ENCODE assay signal across 31 mouse cellular contexts in genomic region chr4:75845021-75845420, GRCm38 (mm10).
DNase-seq lines count a peak whose midpoint lies in the region; ATAC-seq and TF ChIP-seq lines count a peak whose summit lies in the region.
"Had no signal": no experiment of that assay in that cellular context is flagged by ENCODE, and none has a peak within 500 bp of the region (broad histone marks: within the 10 kb centered on the region; RNA-seq: fewer than 3 reads in every experiment).

No protein-coding gene starts in this region.

- ATAC-seq in lung, embryonic 14.5 days (ENCODE audit: insufficient read depth) = no peak
- ATAC-seq in heart, embryonic 13.5 days (ENCODE audit: extremely low read depth, insufficient number of reproducible peaks, low FRiP score, low TSS enrichment) = peak; percentile 63; the same call in 1 of the 2 replicates
- ATAC-seq: activated CD4-positive, CD25-positive, alpha-beta regulatory T cell, adult 4 months; forebrain, embryonic 15.5 days; hindbrain, postnatal 0 days; intestine, embryonic 15.5 days had no signal

- TF ChIP-seq CTCF in lung, embryonic 14.5 days (IDR thresholded peaks at IDR 0.05; ENCODE audit: low read depth) = no peak

- 35% methylated on average over 3 of the region's 3 CpGs for WGBS in lung, embryonic 14.5 days
- 26% methylated on average over 3 of the region's 3 CpGs for WGBS in heart, embryonic 13.5 days

- H3K9ac ChIP-seq in lung, embryonic 14.5 days = no peak overlapping the region
- H3K9ac ChIP-seq in heart, embryonic 13.5 days = no peak overlapping the region
- H3K9ac ChIP-seq: embryonic facial prominence, embryonic 13.5 days; forebrain, embryonic 15.5 days; hindbrain, embryonic 12.5 days; intestine, embryonic 15.5 days; liver, embryonic 13.5 days; midbrain, embryonic 12.5 days; neural tube, embryonic 13.5 days had no signal

- no peak overlapping the region for H3K27ac ChIP-seq in lung, embryonic 14.5 days (ENCODE audit: low read depth)
- peak overlapping the region; percentile 74 for H3K27ac ChIP-seq in heart, embryonic 13.5 days (replicated peaks)
- H3K27ac ChIP-seq: embryonic facial prominence, embryonic 13.5 days; forebrain, embryonic 10.5 days; forebrain, embryonic 15.5 days; gastrocnemius, adult 2 months; hindbrain, embryonic 12.5 days; hindbrain, postnatal 0 days; intestine, embryonic 15.5 days; kidney, postnatal 0 days; liver, embryonic 13.5 days; midbrain, embryonic 12.5 days; neural tube, embryonic 13.5 days had no signal

- H3K9me3 ChIP-seq in lung, embryonic 14.5 days (ENCODE audit: low read depth, low read length) = no peaks in the 10 kb centered on the region
- H3K9me3 ChIP-seq in heart, embryonic 13.5 days = no peaks in the 10 kb centered on the region
- H3K9me3 ChIP-seq: embryonic facial prominence, embryonic 13.5 days; forebrain, embryonic 10.5 days; forebrain, embryonic 15.5 days; hindbrain, embryonic 12.5 days; intestine, embryonic 15.5 days; liver, embryonic 13.5 days; midbrain, embryonic 12.5 days; neural tube, embryonic 13.5 days had no signal

- intact Hi-C loops in heart, postnatal 10 days (cut with DNase I) = no loop called here

- H3K27me3 ChIP-seq in lung, embryonic 14.5 days (ENCODE audit: insufficient read depth, low read length) = no peaks in the 10 kb centered on the region
- H3K27me3 ChIP-seq in heart, embryonic 13.5 days (replicated peaks) = no peaks in the 10 kb centered on the region
- H3K27me3 ChIP-seq: embryonic facial prominence, embryonic 13.5 days; forebrain, embryonic 15.5 days; hindbrain, embryonic 12.5 days; intestine, embryonic 15.5 days; liver, embryonic 13.5 days; midbrain, embryonic 12.5 days; neural tube, embryonic 13.5 days had no signal

- no peak overlapping the region for H3K4me2 ChIP-seq in lung, embryonic 14.5 days
- no peak overlapping the region for H3K4me2 ChIP-seq in heart, embryonic 13.5 days
- H3K4me2 ChIP-seq: embryonic facial prominence, embryonic 13.5 days; forebrain, embryonic 15.5 days; hindbrain, embryonic 12.5 days; intestine, embryonic 15.5 days; liver, embryonic 13.5 days; midbrain, embryonic 12.5 days; neural tube, embryonic 13.5 days had no signal

- no peaks in the 10 kb centered on the region for H3K4me1 ChIP-seq in lung, embryonic 14.5 days (ENCODE audit: insufficient read depth)
- H3K4me1 ChIP-seq in heart, embryonic 13.5 days = peaks cover 10% of the 10 kb centered on the region; the same call in 1 of the 2 replicates
- H3K4me1 ChIP-seq: embryonic facial prominence, embryonic 13.5 days; forebrain, embryonic 10.5 days; forebrain, embryonic 15.5 days; hindbrain, embryonic 12.5 days; intestine, embryonic 15.5 days; liver, embryonic 13.5 days; midbrain, embryonic 12.5 days; neural tube, embryonic 13.5 days had no signal

- no peaks in the 10 kb centered on the region for H3K36me3 ChIP-seq in lung, embryonic 14.5 days (ENCODE audit: insufficient read depth)
- H3K36me3 ChIP-seq in heart, embryonic 13.5 days = no peaks in the 10 kb centered on the region
- H3K36me3 ChIP-seq: embryonic facial prominence, embryonic 13.5 days; forebrain, embryonic 10.5 days; forebrain, embryonic 15.5 days; hindbrain, embryonic 12.5 days; intestine, embryonic 15.5 days; liver, embryonic 13.5 days; midbrain, embryonic 12.5 days; neural tube, embryonic 13.5 days had no signal

- DNase-seq in lung, embryonic 14.5 days = peak; percentile 23
- DNase-seq in lung, postnatal 4 days = no peak
- DNase-seq in heart, postnatal 10 days = peak; percentile 13 to 29
- no peak for DNase-seq in embryo, embryonic 9.5 days (ENCODE audit: extremely low spot score)
- no peak for DNase-seq in cerebellum, adult 9-11 months
- DNase-seq in kidney, postnatal 4 days = no peak
- DNase-seq: adrenal gland, adult 8-10 months; cerebellum, postnatal 10 days; embryo, embryonic 11 days; gastrocnemius, adult 2 months; gastrocnemius, postnatal 36 days; kidney, adult 2 months; layer of hippocampus, postnatal 36 days; left cerebral cortex, postnatal 4 days; liver, embryonic 13.5 days; lung, adult 2 months; lung, postnatal 14 days; right cerebral cortex, postnatal 4 days; thymus, adult 2 months; thymus, postnatal 36 days had no signal

- H3K4me3 ChIP-seq in lung, embryonic 14.5 days (ENCODE audit: low read depth, low read length) = no peak overlapping the region
- no peak overlapping the region for H3K4me3 ChIP-seq in heart, embryonic 13.5 days
- H3K4me3 ChIP-seq: embryonic facial prominence, embryonic 13.5 days; forebrain, embryonic 10.5 days; forebrain, embryonic 15.5 days; gastrocnemius, adult 2 months; hindbrain, embryonic 12.5 days; intestine, embryonic 15.5 days; liver, embryonic 13.5 days; midbrain, embryonic 12.5 days; neural tube, embryonic 13.5 days had no signal

Comparison
In these comparisons a context has a peak if more than half of its experiments do, and no peak if none do; other contexts are left out.
1. DNase-seq: peak in lung, embryonic 14.5 days (single experiment) and heart, postnatal 10 days (2 of 2); none in lung, postnatal 4 days (0 of 2), embryo, embryonic 9.5 days (single experiment), cerebellum, adult 9-11 months (single experiment) and kidney, postnatal 4 days (0 of 2).